8 mouse cellular contexts compared by ENCODE assay signal in genomic region chr2:13407272-13407671, GRCm38 (mm10).
DNase-seq lines count a peak whose midpoint lies in the region; ATAC-seq and TF ChIP-seq lines count a peak whose summit lies in the region.

No protein-coding gene starts in this region.

- no peaks in the 10 kb centered on the region for H3K9me3 ChIP-seq in neural tube, embryonic 11.5 days (ENCODE audit: control insufficient read depth, low read length)
- no peaks in the 10 kb centered on the region for H3K9me3 ChIP-seq in hindbrain, embryonic 11.5 days (ENCODE audit: control insufficient read depth, low read length)
- H3K9me3 ChIP-seq in intestine, embryonic 15.5 days = no peaks in the 10 kb centered on the region

- no peak overlapping the region for H3K9ac ChIP-seq in neural tube, embryonic 11.5 days (ENCODE audit: low read length)
- H3K9ac ChIP-seq in hindbrain, embryonic 11.5 days (ENCODE audit: low read depth, low read length) = no peak overlapping the region
- H3K9ac ChIP-seq in intestine, embryonic 15.5 days = no peak overlapping the region

- 42% methylated on average over 5 of the region's 5 CpGs for WGBS in neural tube, embryonic 11.5 days
- 31% methylated on average over 5 of the region's 5 CpGs for WGBS in hindbrain, embryonic 11.5 days
- 33% methylated on average over 5 of the region's 5 CpGs for WGBS in intestine, embryonic 15.5 days

- H3K4me1 ChIP-seq in neural tube, embryonic 11.5 days (ENCODE audit: control insufficient read depth, insufficient read depth, low read length) = no peaks in the 10 kb centered on the region
- H3K4me1 ChIP-seq in hindbrain, embryonic 11.5 days (replicated peaks; ENCODE audit: control insufficient read depth, insufficient read depth, low read length) = no peaks in the 10 kb centered on the region
- no peaks in the 10 kb centered on the region for H3K4me1 ChIP-seq in intestine, embryonic 15.5 days (replicated peaks)

- no peak for TF ChIP-seq POLR2A in myocyte (IDR thresholded peaks at IDR 0.05; ENCODE audit: insufficient read length, low read depth)

- H3ac ChIP-seq in myocyte (ENCODE audit: control insufficient read depth, insufficient read length) = no peak overlapping the region

- no peak overlapping the region for H3K27ac ChIP-seq in neural tube, embryonic 11.5 days (ENCODE audit: low read depth, low read length)
- no peak overlapping the region for H3K27ac ChIP-seq in hindbrain, embryonic 11.5 days (ENCODE audit: low read depth, low read length)
- H3K27ac ChIP-seq in intestine, embryonic 15.5 days = no peak overlapping the region

- no peak; the same call in 1 of the 2 replicates for ATAC-seq in neural tube, embryonic 11.5 days (ENCODE audit: insufficient read depth, low FRiP score, low TSS enrichment)
- ATAC-seq in hindbrain, embryonic 11.5 days (ENCODE audit: low FRiP score) = peak; percentile 68; the same call in 1 of the 2 replicates
- no peak for ATAC-seq in intestine, embryonic 15.5 days

- no peak overlapping the region for H3K4me2 ChIP-seq in neural tube, embryonic 11.5 days (ENCODE audit: low read depth)
- no peak overlapping the region for H3K4me2 ChIP-seq in hindbrain, embryonic 11.5 days (replicated peaks; ENCODE audit: low read depth, low read length)
- peak overlapping the region; percentile 61 for H3K4me2 ChIP-seq in myocyte (ENCODE audit: low read depth)
- no peak overlapping the region for H3K4me2 ChIP-seq in intestine, embryonic 15.5 days (replicated peaks)

- no peaks in the 10 kb centered on the region for H3K36me3 ChIP-seq in neural tube, embryonic 11.5 days (ENCODE audit: control insufficient read depth, insufficient read depth, low read length)
- no peaks in the 10 kb centered on the region for H3K36me3 ChIP-seq in hindbrain, embryonic 11.5 days (ENCODE audit: control insufficient read depth, insufficient read depth, low read length)
- H3K36me3 ChIP-seq in myocyte (ENCODE audit: control insufficient read depth, insufficient read depth) = no peaks in the 10 kb centered on the region
- H3K36me3 ChIP-seq in intestine, embryonic 15.5 days = no peaks in the 10 kb centered on the region

- H3K79me2 ChIP-seq in myocyte (ENCODE audit: control insufficient read depth, insufficient read depth) = no peaks in the 10 kb centered on the region

- no peak overlapping the region for H3K4me3 ChIP-seq in neural tube, embryonic 11.5 days (ENCODE audit: low read depth, low read length)
- H3K4me3 ChIP-seq in hindbrain, embryonic 11.5 days (ENCODE audit: low read depth, low read length) = no peak overlapping the region
- H3K4me3 ChIP-seq in myocyte = no peak overlapping the region
- no peak overlapping the region for H3K4me3 ChIP-seq in intestine, embryonic 15.5 days (replicated peaks)

- no peaks in the 10 kb centered on the region for H3K27me3 ChIP-seq in neural tube, embryonic 11.5 days (ENCODE audit: control insufficient read depth, insufficient read depth, low read length)
- no peaks in the 10 kb centered on the region for H3K27me3 ChIP-seq in hindbrain, embryonic 11.5 days (ENCODE audit: control insufficient read depth, insufficient read depth, low read length)
- no peaks in the 10 kb centered on the region for H3K27me3 ChIP-seq in myocyte (ENCODE audit: control insufficient read depth, insufficient read depth, insufficient read length)
- no peaks in the 10 kb centered on the region for H3K27me3 ChIP-seq in intestine, embryonic 15.5 days (replicated peaks)

- DNase-seq in neural tube, embryonic 11.5 days (ENCODE audit: low spot score) = peak; percentile 31
- DNase-seq in neural tube, embryonic 10.5 days (ENCODE audit: extremely low spot score, low spot score) = no peak
- peak; percentile 63 for DNase-seq in embryo, embryonic 10 days (ENCODE audit: low spot score)
- peak; percentile 61 for DNase-seq in hindbrain, embryonic 11.5 days (ENCODE audit: low spot score)
- no peak for DNase-seq in layer of hippocampus, postnatal 25 days (ENCODE audit: extremely low spot score in 1 of 2, low spot score in 1 of 2)
- DNase-seq in layer of hippocampus, adult 18-20 months (ENCODE audit: low spot score in 2 of 2) = no peak

TF ChIP-seq in myocyte, 11 proteins besides CTCF, POLR2A, EP300 and RAD21:
- TF ChIP-seq CEBPB (IDR thresholded peaks at IDR 0.05; ENCODE audit: insufficient read depth, poor library complexity, severe bottlenecking) = no peak
- no peak for TF ChIP-seq MAX (IDR thresholded peaks at IDR 0.05; ENCODE audit: low read depth)
- no peak for TF ChIP-seq MYOG (IDR thresholded peaks at IDR 0.05; ENCODE audit: control insufficient read depth in 1 of 3, insufficient read depth in 1 of 3, insufficient read length in 2 of 3, low read depth in 2 of 3)
- no peak for TF ChIP-seq TCF12 (IDR thresholded peaks at IDR 0.05; ENCODE audit: insufficient read depth, poor library complexity, severe bottlenecking)
- no peak for TF ChIP-seq POLR2AphosphoS2 (IDR thresholded peaks at IDR 0.05; ENCODE audit: insufficient read length, low read depth)

Comparison
In these comparisons a context has a peak if more than half of its experiments do, and no peak if none do; other contexts are left out.
1. DNase-seq: peak in neural tube, embryonic 11.5 days (single experiment), embryo, embryonic 10 days (single experiment) and hindbrain, embryonic 11.5 days (single experiment); none in neural tube, embryonic 10.5 days (single experiment), layer of hippocampus, postnatal 25 days (0 of 2) and layer of hippocampus, adult 18-20 months (0 of 2).